Mouse (Mus musculus) myocyte (in vitro differentiated cells): ENCODE data around the gene Rbm45. TPM values are rescaled to one million over a fixed set of nuclear protein-coding genes. Genes with fewer than 3 reads are reported as not detected.

Experiments
- H3K27me3 ChIP-seq: one replicate; pipeline ENCODE4 v1.6.1; 2011; ENCODE audit not compliant: control insufficient read depth, insufficient read depth, insufficient read length
- H3K36me3 ChIP-seq: one replicate; pipeline ENCODE4 v1.6.1; 2011; ENCODE audit not compliant: control insufficient read depth, insufficient read depth
- H3K4me2 ChIP-seq: one replicate; pipeline ENCODE4 v1.6.1; 2011; ENCODE audit warnings: low read depth, control low read depth
- H3K4me3 ChIP-seq: one replicate; pipeline ENCODE4 v1.5.1; 2011; ENCODE audit warnings: mild to moderate bottlenecking, control low read depth, moderate library complexity
- H3K79me2 ChIP-seq: one replicate; pipeline ENCODE4 v1.6.1; 2011; ENCODE audit not compliant: control insufficient read depth, insufficient read depth
- H3ac ChIP-seq: one replicate; pipeline ENCODE4 v1.6.1; 2011; ENCODE audit not compliant: control insufficient read depth, insufficient read length
- MYOD1 ChIP-seq, 3 experiments: IDR thresholded peaks; one replicate each; pipeline ENCODE4 v1.6.1; 2011; ENCODE audit warnings: control low read depth in 2 of 3, low read depth in 2 of 3, mild to moderate bottlenecking in 2 of 3, moderate library complexity in 1 of 3; ENCODE audit not compliant: insufficient read length in 2 of 3, control insufficient read depth in 1 of 3
- MYOG ChIP-seq, 3 experiments: IDR thresholded peaks; one replicate each; pipeline ENCODE4 v1.6.1; 2011; ENCODE audit warnings: control low read depth in 2 of 3, low read depth in 2 of 3, mild to moderate bottlenecking in 2 of 3; ENCODE audit not compliant: insufficient read length in 2 of 3, control insufficient read depth in 1 of 3, insufficient read depth in 1 of 3
- POLR2AphosphoS2 ChIP-seq: IDR thresholded peaks from one replicate; pipeline ENCODE4 v1.6.1; 2011; ENCODE audit warnings: low read depth, control low read depth; ENCODE audit not compliant: insufficient read length
- TCF3 ChIP-seq: IDR thresholded peaks from one replicate; pipeline ENCODE4 v1.6.1; 2011; ENCODE audit warnings: low read depth, control low read depth; ENCODE audit not compliant: insufficient read length
- polyA plus RNA-seq: library from polyadenylated mRNA; unstranded; fragments of >200 nt; fragmentation: generic; extraction: Trizol; gene quantifications from one replicate; pipeline ENCODE4 v1.2.1, GENCODE M21; 2012; ENCODE audit warnings: missing spikeins

Gene Rbm45
- polyA plus RNA-seq, 1 experiment, result 23.2 TPM

- Histone ChIP-seq H3K4me2 (no peak overlapping the region), H3ac (no peak overlapping the region), H3K4me3 (no peak overlapping the region), H3K36me3 (no peaks in the 10 kb centered on the region), H3K27me3 (no peaks in the 10 kb centered on the region), H3K79me2 (no peaks in the 10 kb centered on the region)
- TF ChIP-seq TCF3, result no peak
- TF ChIP-seq POLR2AphosphoS2, result no peak
- no peak for TF ChIP-seq MYOG (IDR thresholded peaks at IDR 0.05; ENCODE audit: control insufficient read depth in 1 of 3, insufficient read depth in 1 of 3, insufficient read length in 2 of 3, low read depth in 2 of 3)
- TF ChIP-seq MYOD1 (IDR thresholded peaks at IDR 0.05; ENCODE audit: control insufficient read depth in 1 of 3, insufficient read length in 2 of 3, low read depth in 2 of 3), result no peak
Measured at GRCm38 (mm10) chr2:76430539-76430938, 60.8 kb downstream of the Rbm45 start.

Other genes starting within 250 kb of the Rbm45 start
- not detected for gene Pde11a, start 31.2 kb upstream of the Rbm45 start, polyA plus RNA-seq
- not detected for gene Cyct, start 9.5 kb upstream of the Rbm45 start, polyA plus RNA-seq
- 1.7 TPM for gene Osbpl6, start 36.5 kb downstream of the Rbm45 start, polyA plus RNA-seq